Mouse (Mus musculus) G1E (cell line): ENCODE data around the gene Brd7.

Source experiments
- CTCF ChIP-seq: IDR thresholded peaks from 2 replicates; pipeline ENCODE4 v1.5.1; 2012; ENCODE audit warnings: low read depth, low read length, inconsistent platforms, mixed read lengths
- GATA1 ChIP-seq: IDR thresholded peaks from 2 replicates; pipeline ENCODE4 v1.6.1; 2012; ENCODE audit warnings: borderline replicate concordance, low read length, inconsistent platforms, mixed read lengths
- GATA2 ChIP-seq: IDR thresholded peaks from 2 replicates; pipeline ENCODE4 v1.6.1; 2012; ENCODE audit warnings: low read depth, low read length, inconsistent platforms, borderline replicate concordance
- TAL1 ChIP-seq: conservative IDR thresholded peaks from 2 replicates; pipeline ENCODE4 v1.6.1; 2012; ENCODE audit warnings: low read depth, low read length, inconsistent platforms, mixed read lengths

DNA sequence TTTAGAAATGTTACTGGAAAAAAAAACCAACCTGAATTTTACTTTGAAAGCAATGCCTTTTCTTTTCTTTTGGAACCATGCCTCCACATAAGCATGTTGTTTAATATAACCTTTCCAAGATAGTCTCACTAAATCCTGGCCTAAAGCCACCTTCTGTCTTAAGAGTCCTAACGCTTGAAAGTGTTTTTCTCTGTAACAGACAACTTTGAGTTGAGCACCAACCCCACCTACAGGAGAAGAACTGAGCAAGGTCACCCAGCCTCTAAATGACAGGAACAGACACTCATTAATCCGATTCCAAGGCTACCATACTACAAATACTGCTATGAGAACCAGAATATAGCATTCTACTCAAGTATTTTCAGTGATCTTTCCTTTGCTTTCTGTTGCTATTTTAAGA, 12.9 kb downstream of the Brd7 start:
- TF ChIP-seq CTCF = no peak
- TF ChIP-seq GATA2 = no peak
- TF ChIP-seq TAL1 = no peak
- no peak for TF ChIP-seq GATA1
